ENCODE assay signal across 8 mouse cellular contexts in genomic region chr19:44930744-44931453, GRCm38 (mm10). TPM values are rescaled to one million over a fixed set of nuclear protein-coding genes. Genes with fewer than 3 reads are reported as not detected.
DNase-seq lines count a peak whose midpoint lies in the region; ATAC-seq lines count a peak whose summit lies in the region.

Gene Slf2 (plus strand): TSS chr19:44931151.

- ATAC-seq in hematopoietic stem cell, adult 5-6 weeks (replicated peaks in 1 of 2; ENCODE audit: insufficient read depth in 1 of 2, low FRiP score in 2 of 2, low TSS enrichment in 1 of 2, low read depth in 1 of 2, poor library complexity in 2 of 2, severe bottlenecking in 2 of 2) = peak; percentile 97 to 98
- ATAC-seq in lung, embryonic 16.5 days (ENCODE audit: low read depth) = peak; percentile 99

- peaks cover 11% of the 10 kb centered on the region for H3K4me1 ChIP-seq in lung, embryonic 16.5 days (replicated peaks; ENCODE audit: control insufficient read depth, insufficient read depth, low read length)

- WGBS in lung, embryonic 16.5 days = under 1% methylated on average over 47 of the region's 55 CpGs

- H3K9me3 ChIP-seq in lung, embryonic 16.5 days (ENCODE audit: control insufficient read depth, low read length) = no peaks in the 10 kb centered on the region

- H3K9ac ChIP-seq in lung, embryonic 16.5 days (ENCODE audit: low read length) = peak within 1 kb of the TSS; percentile 91

- DNase-seq in MEL-GATA-1-ER (ENCODE audit: extremely low read depth, low read depth) = peak; percentile 96
- DNase-seq in cerebellum, adult 8-10 months = peak; percentile 99
- peak; percentile 98 for DNase-seq in forelimb bud, embryonic 11.5 days (ENCODE audit: low read depth, low spot score)
- DNase-seq in layer of hippocampus, adult 9-10 months (ENCODE audit: low spot score) = peak; percentile 95
- peak; percentile 93 for DNase-seq in ovary, postnatal 10 days (ENCODE audit: low spot score)
- DNase-seq in thymus, postnatal 10 days (ENCODE audit: low spot score in 2 of 2) = peak; percentile 98

- H3K27ac ChIP-seq in lung, embryonic 16.5 days (ENCODE audit: low read length) = peak within 1 kb of the TSS; percentile 79

- peaks cover 6% of the 10 kb centered on the region for H3K36me3 ChIP-seq in lung, embryonic 16.5 days (ENCODE audit: control insufficient read depth, insufficient read depth, low read length)

- no peaks in the 10 kb centered on the region for H3K27me3 ChIP-seq in lung, embryonic 16.5 days (ENCODE audit: control insufficient read depth, insufficient read depth, low read depth, low read length)

- H3K4me2 ChIP-seq in lung, embryonic 16.5 days (ENCODE audit: low read depth, low read length) = peak within 1 kb of the TSS; percentile 83

- H3K4me3 ChIP-seq in lung, embryonic 16.5 days (ENCODE audit: low read length) = peak within 1 kb of the TSS; percentile 93

RNA-seq across cellular contexts. Expression of gene Slf2, which starts in this region (rescaled TPM):
- 59.2 and 61.2 TPM in 2 replicates for total RNA-seq in hematopoietic stem cell, adult 5-6 weeks (2017)
- 26.4 and 27.1 TPM in 2 replicates for polyA plus RNA-seq in lung, embryonic 16.5 days (2015; fragmentation: Nextera tagmentation; extraction: Ambion mirVana)

Comparison
In these comparisons a context has a peak if more than half of its experiments do, and no peak if none do; other contexts are left out.
1. Peak in every context shown above with its lines: DNase-seq, ATAC-seq, H3K4me3 ChIP-seq and H3K27ac ChIP-seq.